Mouse (Mus musculus) urinary bladder, adult 2 months (tissue): ENCODE results near the gene Adgrb3. TPM values are rescaled to one million over a fixed set of nuclear protein-coding genes. Genes with fewer than 3 reads are reported as not detected.
A peak's percentile ranks its signal among the peaks of the same experiment; 100 is the strongest.

Source experiments
- DNase-seq: peaks from one replicate; pipeline ENCODE4 v3.0.0; 2022; ENCODE audit warnings: low spot score
- polyA plus RNA-seq: library from polyadenylated mRNA; depleted of rRNA; stranded (reverse); fragments of >200 nt; gene quantifications from 2 replicates; pipeline ENCODE4 v1.2.3, GENCODE M21; 2012

Gene Adgrb3
- polyA plus RNA-seq, 1 experiment = 0.14 TPM

DNA sequence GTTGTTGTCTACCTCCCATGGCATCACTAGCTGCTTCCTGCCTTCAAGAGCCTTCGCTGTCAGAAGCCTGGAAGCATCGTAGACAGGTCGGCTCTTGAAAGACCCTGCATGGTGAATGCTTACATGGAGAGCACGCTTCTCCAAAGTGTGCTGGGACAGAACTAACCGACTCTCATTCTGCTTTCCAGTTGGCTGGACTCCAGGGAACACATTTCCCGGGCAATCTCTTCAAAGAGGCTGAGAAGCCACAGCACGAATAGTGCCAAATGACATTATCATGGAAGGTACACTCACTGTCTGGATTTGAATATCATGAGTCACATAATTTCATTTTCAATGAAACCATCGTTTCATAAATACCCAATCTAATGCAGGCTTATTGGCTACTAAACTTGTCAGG is 548.0 kb downstream of the Adgrb3 start:
- no peak for DNase-seq

DNA sequence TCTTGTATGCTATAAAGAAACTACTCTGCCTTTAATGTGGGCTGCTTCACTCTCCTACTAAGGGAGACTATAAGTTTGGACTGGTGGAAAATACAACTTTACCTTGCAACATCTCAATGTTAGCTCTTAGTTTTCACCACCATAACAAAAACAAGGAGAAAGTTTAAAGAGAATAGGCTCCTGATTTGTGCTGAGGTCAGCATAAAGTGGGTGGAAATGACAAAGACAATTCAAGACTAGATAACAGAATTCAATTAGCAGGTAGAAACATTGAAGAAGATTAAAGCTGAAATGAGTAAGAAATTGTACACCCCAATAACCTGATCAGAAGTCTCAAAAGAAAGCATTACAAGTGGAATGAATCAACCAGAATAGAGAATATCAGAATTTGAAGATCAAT is 578.9 kb downstream of the Adgrb3 start:
- DNase-seq = no peak

DNA sequence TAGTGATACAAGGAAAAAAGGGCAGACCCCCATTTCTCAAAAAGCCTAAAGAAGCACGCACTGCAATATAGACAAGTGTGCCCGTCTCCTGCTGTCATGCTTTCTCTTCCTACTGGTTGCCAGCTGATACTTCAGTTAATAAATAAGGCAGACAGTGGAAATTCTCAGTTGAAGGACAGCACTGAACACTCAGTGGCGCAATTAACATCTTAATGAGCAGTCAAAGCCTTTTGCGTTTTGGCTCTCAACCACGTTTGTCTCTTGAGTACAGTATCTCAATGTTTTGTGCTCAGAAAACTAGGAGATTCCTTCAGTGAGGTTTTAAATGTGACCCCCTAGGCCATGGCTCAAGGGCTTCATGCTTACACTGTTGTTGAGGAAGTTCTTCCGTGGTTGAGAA is 587.1 kb downstream of the Adgrb3 start:
- no peak for DNase-seq

DNA sequence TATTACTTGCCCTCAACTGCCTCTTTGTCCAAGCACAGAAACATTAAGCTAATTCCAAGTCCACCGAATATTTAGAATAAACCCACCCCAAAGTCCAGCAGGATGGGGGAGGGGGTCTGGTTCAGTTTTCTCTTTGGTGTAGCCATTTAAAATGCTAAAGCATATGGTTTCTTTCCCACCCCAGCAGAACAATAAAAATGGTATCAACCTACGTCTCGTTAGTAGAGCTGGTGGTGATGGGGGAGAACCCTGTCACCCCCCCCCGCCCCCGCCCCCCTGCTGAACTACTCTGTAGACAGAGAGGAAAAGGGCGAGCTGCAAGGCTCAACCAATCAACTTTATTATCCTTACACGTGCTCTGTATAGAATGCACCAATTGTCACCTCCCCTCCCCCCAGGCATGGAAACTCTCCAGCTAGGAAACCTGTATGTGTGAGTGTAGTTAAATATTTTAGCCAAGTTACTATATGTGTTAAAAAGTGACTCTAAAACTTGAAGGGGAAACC is 600.2 kb downstream of the Adgrb3 start:
- no peak for DNase-seq

DNA sequence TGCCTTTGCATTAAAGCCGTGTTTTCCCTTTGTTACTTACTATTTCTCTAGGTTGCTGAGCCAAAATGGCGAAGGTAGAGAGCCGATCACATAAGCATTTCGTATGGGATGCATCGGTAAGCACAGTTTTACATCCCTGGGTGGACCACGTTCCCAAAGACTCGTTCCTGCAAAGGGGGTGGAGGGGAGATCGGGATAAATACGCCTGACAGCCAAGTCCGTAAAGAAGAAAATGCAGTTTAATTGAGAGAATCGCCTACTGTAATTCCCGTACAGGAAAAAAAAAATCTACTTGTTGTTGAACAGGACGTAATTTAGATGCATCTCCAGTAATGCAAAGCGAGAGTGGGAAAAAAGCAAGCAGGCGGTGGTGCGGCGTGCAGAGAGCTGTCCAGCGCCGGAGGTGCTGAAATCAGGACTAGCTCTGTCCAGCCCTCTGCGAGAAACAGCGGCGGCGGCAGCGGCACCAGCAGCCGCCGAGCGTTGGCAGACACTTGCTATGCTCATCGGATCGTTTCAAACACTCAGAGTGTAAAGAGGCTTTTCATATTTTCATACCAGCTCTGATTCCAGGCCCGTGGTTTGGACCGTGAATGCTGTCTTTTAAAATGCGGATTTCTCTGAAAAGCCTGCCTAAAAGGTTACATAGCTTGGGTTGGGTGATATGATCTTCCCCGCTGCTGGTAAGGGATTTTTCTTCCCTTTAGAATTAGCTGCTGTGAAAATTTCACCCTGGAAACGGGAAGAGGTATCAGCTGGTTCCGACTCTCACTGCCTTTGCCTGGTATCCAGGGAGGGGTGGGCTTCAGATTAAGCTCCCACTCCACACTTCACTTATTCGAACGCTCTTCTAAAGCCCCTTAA is 600.9 kb downstream of the Adgrb3 start:
- peak; percentile 39 for DNase-seq

DNA sequence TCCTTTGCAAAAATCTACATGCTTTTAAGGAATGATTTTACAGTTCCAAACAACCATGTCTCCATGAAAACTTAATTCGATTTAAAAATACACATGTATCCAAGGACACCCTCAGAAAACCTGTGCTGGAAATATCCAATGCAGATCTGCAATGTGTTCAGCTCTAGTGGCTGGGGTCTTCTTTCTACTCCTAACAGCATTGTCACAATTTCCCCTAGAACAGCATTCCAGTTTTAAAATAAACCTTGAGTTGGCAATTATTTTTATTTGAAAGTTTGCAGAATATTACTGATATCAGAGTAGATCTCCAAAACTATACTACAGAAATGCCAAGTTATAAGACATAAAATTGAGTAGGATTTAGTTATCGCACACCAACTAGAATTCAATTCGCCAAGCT is 601.6 kb downstream of the Adgrb3 start:
- no peak for DNase-seq

DNA sequence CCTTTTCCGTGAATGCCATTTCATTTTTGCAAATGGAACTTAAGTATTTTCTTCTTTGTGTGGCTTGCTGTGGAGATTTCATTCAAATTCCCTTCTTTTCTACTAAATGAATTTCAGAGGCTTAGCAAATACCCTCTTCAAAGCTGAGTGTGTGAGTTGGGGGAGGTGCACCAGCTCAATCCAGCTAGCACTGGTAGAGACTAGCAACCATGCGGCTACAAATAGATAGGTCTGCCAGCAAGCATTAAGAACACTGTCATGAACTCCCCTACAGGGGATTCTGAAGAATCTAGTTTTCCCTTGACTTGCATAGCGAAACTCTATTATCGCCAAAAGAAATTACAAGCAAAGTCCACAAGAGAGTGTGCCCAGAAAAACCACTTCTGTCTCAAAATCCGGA is 624.9 kb downstream of the Adgrb3 start:
- DNase-seq = no peak

GRCm38 (mm10) chr1:25199392-25199791 is 630.1 kb downstream of the Adgrb3 start:
- DNase-seq = no peak

GRCm38 (mm10) chr1:25191986-25192385 is 637.5 kb downstream of the Adgrb3 start:
- no peak for DNase-seq

- no peak for DNase-seq
Observed at GRCm38 (mm10) chr1:25189261-25189660, 640.2 kb downstream of the Adgrb3 start.

DNA sequence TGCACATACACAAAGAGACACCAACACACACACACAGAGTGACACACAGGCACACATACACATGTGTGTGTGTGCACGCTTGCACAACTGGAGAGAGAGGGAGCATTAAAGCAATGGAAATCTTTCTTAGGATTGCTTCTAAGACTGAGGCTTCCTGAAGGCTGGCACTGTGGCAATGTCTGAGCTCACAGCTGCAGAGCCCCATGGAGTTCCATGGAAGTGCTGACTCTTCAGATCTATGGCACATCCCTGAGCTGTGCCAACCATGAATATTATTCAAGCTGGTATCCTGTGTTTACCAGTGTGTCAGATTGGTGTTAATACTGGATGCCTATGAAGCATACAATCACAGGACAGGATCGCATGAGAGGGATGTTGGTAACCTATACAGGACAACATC is 643.6 kb downstream of the Adgrb3 start:
- DNase-seq = no peak

GRCm38 (mm10) chr1:25181881-25182280 is 647.6 kb downstream of the Adgrb3 start:
- DNase-seq = no peak

- DNase-seq = no peak
Observed at GRCm38 (mm10) chr1:25180615-25181014, 648.9 kb downstream of the Adgrb3 start.

DNA sequence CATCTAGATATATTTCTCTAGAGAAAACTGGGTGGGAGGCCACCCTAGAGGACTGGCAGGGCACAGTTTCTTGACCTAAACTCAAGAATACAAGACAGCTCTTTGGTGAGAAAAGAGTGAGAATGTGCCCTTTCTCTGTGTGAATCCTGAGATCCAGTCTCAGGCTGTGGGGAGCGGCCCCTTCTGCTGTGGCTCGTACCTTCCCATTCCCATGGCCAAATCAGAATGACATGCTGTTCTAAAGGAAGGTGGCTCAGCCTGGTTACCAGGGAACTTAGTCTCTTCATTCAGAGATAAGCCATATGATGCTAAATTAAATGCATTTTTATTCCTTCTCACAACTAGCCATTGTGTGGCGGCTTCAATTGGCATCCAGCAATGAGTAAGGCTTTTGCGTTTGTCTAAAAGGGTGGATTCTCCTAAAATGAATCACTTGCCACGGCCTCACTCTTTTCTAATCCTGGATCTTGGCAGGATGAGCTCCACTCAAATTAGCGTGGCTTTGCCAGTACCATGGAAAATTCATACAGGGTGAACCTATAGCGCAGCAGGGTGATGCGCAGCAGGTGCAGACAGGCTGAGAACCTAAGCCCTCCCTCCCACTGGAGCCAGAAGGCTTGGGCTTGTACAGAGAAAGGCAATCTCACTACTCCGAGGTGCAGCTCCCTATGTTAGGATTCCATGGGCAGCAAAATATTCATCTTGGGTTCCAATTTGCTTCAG is 649.5 kb downstream of the Adgrb3 start:
- no peak for DNase-seq

DNA sequence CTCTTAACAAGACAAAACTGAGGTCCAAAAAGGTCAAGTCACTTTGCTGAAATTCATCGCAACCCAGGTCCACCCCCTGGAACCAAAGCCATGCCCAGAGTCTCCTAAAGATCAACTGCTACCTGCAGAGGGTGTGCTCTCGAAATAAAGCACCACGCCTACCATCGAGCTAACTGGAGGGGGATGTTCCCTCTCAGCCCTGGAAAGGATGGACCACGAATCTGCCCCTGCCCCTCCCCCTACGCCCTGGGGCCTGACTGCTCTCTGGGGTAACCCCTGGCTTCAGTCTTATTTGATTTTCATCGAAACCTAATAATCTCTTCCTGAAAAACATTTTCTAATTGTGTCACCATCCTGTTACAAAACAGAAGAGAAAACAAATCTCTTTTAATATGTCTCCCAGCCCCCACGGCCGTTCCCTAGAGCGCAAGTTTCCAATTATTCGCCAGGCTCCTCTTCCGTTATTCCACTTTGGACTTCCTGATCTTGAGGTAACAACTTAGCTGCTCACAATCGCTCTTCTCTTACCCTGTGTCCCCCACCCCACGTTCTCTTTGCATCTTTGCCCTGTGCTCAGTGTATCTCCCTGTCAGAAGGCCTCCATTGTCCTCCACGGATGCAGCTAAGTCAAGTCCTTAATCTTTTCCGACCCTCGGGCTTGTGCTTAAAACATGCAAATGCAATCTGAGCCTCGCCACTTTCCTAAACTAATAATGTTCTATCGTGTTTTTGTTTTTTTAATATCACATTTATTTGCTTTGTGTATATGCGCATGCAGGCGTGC is 651.0 kb downstream of the Adgrb3 start:
- no peak for DNase-seq

- no peak for DNase-seq
Observed at GRCm38 (mm10) chr1:25167120-25167519, 662.4 kb downstream of the Adgrb3 start.

- no peak for DNase-seq
Observed at GRCm38 (mm10) chr1:25166036-25166796, 663.3 kb downstream of the Adgrb3 start.

- DNase-seq = no peak
Observed at GRCm38 (mm10) chr1:25163561-25163960, 665.9 kb downstream of the Adgrb3 start.

DNA sequence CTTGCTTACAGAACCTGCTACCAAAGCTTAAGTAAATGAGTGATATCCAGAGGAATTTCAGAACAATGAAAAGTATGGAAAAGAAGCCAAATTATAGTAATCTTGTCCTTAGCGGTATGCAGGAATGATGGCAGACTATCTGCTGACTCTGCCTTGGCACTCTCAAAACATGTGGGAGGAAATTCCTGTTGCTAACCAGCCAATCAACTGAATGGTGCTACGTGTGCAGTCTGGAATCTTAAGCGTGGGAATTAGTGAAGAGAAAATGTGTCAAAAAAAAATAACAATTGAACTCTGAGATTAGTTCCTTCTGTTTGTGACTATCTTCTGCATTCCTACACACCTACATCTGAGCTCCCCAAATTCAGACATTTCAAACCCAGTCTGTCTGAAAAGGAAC is 683.3 kb downstream of the Adgrb3 start:
- DNase-seq = no peak

- DNase-seq = no peak
Observed at GRCm38 (mm10) chr1:25132150-25132824, 697.2 kb downstream of the Adgrb3 start.

DNA sequence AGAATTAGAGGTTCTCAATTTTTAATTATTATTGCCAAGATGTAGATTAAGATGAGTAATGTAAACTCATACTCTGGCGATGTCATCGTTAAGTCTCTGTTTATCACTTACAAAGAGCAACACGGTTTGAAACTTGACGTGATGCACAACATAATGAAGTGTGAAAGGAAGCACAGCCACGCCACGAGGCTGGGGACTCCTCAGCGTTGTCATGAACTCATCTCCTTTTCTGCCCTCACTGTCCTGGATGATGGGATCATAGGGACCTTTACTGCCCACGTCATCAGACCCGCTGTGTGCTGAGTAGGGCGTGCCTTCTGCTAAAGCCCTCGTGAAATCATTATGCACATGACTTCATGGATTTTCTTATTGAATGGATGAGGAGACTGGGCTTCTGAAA is 714.0 kb downstream of the Adgrb3 start:
- DNase-seq = no peak
